Mouse (Mus musculus) forebrain, postnatal 0 days (tissue): ENCODE measurements at regions not wholly inside any gene's neighbourhood (a gene's known extent, or its start where the extent isn't known, plus 50 kb on each side); places are given as distances from the start of the nearest gene placed in this dataset.
A peak's percentile ranks its signal among the peaks of the same experiment; 100 is the strongest.

ENCODE experiments used
- ATAC-seq: fragments of 200-750 bp; cut with Nextera tagmentation; 2 replicates; pipeline ENCODE4 v1.8.0; 2017; ENCODE audit warnings: mild to moderate bottlenecking, moderate library complexity
- DNase-seq: peaks from one replicate; pipeline ENCODE4 v3.0.0-alpha.2; 2015
- H3K27ac ChIP-seq: fragments of 300-500 bp; sonication (generic); 2 replicates; pipeline ENCODE4 v1.5.1; 2014; ENCODE audit warnings: low read depth, mild to moderate bottlenecking, antibody characterized with exemption, low read length, moderate library complexity, mixed read lengths
- H3K27me3 ChIP-seq: fragments of 300-500 bp; sonication (generic); 2 replicates; pipeline ENCODE4 v1.6.1; 2014; ENCODE audit warnings: mild to moderate bottlenecking, low read length, mixed read lengths; ENCODE audit not compliant: insufficient read depth
- H3K36me3 ChIP-seq: fragments of 300-500 bp; sonication (generic); 2 replicates; pipeline ENCODE4 v1.6.1; 2014; ENCODE audit warnings: mild to moderate bottlenecking, moderate library complexity; ENCODE audit not compliant: insufficient read depth
- H3K4me1 ChIP-seq: fragments of 300-500 bp; sonication (generic); 2 replicates; pipeline ENCODE4 v1.6.1; 2014; ENCODE audit warnings: antibody characterized with exemption; ENCODE audit not compliant: insufficient read depth
- H3K4me2 ChIP-seq: fragments of 300-500 bp; sonication (generic); 2 replicates; pipeline ENCODE4 v1.6.1; 2014; ENCODE audit warnings: low read depth, mild to moderate bottlenecking, moderate library complexity
- H3K4me3 ChIP-seq: fragments of 300-500 bp; sonication (generic); 2 replicates; pipeline ENCODE4 v1.5.1; 2014; ENCODE audit warnings: low read depth, low read length, mixed read lengths
- H3K9ac ChIP-seq: fragments of 300-500 bp; sonication (generic); 2 replicates; pipeline ENCODE4 v1.6.1; 2014; ENCODE audit warnings: mild to moderate bottlenecking
- H3K9me3 ChIP-seq: fragments of 300-500 bp; sonication (generic); 2 replicates; pipeline ENCODE4 v1.6.1; 2016; ENCODE audit warnings: low read length
- CTCF ChIP-seq: sonication (generic); IDR thresholded peaks from 2 replicates; pipeline ENCODE4 v1.5.1; 2016; ENCODE audit warnings: antibody characterized with exemption, control low read depth, low read depth
- WGBS: fragments of 180-500 bp; shearing (Covaris S2); extraction: QIAGEN DNeasy Blood & Tissue Kit; methylation state at CpG from one replicate; pipeline ENCODE4 v1.1.7; 2014; 5-methylcytosine and 5-hydroxymethylcytosine counted together

GRCm38 (mm10) chr2:34098004-34098547 lies 210.3 kb upstream of the Mvb12b start:
- no peaks in the 10 kb centered on the region for H3K4me1 ChIP-seq
- H3K4me3 ChIP-seq = no peak overlapping the region
- no peak overlapping the region for H3K4me2 ChIP-seq
- H3K9ac ChIP-seq = no peak overlapping the region
- WGBS = 70% methylated on average over 14 of the region's 14 CpGs
- no peaks in the 10 kb centered on the region for H3K9me3 ChIP-seq
- H3K27ac ChIP-seq = no peak overlapping the region
- no peak for TF ChIP-seq CTCF
- no peaks in the 10 kb centered on the region; the same call in 1 of the 2 replicates for H3K27me3 ChIP-seq
- H3K36me3 ChIP-seq = no peaks in the 10 kb centered on the region
- ATAC-seq (no peak), DNase-seq (no peak)

DNA sequence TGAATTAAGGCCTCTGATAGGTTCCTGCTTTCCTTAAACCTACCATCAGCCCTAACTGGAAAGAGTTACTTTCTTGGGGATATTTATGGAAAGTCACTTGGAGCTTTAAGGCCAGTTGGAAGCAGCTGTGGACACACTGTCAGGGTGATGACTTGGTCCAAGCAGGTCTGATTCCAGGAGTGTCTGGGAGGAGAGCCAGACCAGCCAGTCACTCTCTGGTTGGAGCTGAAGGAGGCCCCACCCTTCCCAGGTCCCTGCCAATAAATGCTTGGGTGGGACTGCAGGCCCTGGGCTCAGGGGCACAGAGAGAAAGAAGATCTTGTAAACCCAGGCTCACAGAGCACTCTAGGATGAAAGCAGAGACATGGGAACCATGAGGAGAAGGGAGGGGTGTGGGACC lies 208.8 kb upstream of the Mvb12b start:
- Histone ChIP-seq H3K9ac (no peak overlapping the region), H3K4me3 (no peak overlapping the region)

GRCm38 (mm10) chr2:34088832-34089231 lies 201.1 kb upstream of the Mvb12b start:
- DNase-seq (peak; percentile 20), ATAC-seq (peak; percentile 50)
- Histone ChIP-seq H3K27ac (no peak overlapping the region), H3K9ac (no peak overlapping the region), H3K4me1 (no peaks in the 10 kb centered on the region), H3K4me3 (no peak overlapping the region), H3K36me3 (no peaks in the 10 kb centered on the region), H3K27me3 (no peaks in the 10 kb centered on the region), H3K4me2 (no peak overlapping the region), H3K9me3 (no peaks in the 10 kb centered on the region)
- TF ChIP-seq CTCF = no peak
- WGBS = 50% methylated on average over 4 of the region's 4 CpGs

More for the DNA sequence above, 208.8 kb upstream of the Mvb12b start:
- H3K4me1 ChIP-seq = no peaks in the 10 kb centered on the region
- no peaks in the 10 kb centered on the region for H3K36me3 ChIP-seq
- no peaks in the 10 kb centered on the region; the same call in 1 of the 2 replicates for H3K27me3 ChIP-seq
- H3K27ac ChIP-seq = no peak overlapping the region
- DNase-seq (no peak), ATAC-seq (no peak)
- H3K9me3 ChIP-seq = no peaks in the 10 kb centered on the region
- no peak for TF ChIP-seq CTCF
- no peak overlapping the region for H3K4me2 ChIP-seq

DNA sequence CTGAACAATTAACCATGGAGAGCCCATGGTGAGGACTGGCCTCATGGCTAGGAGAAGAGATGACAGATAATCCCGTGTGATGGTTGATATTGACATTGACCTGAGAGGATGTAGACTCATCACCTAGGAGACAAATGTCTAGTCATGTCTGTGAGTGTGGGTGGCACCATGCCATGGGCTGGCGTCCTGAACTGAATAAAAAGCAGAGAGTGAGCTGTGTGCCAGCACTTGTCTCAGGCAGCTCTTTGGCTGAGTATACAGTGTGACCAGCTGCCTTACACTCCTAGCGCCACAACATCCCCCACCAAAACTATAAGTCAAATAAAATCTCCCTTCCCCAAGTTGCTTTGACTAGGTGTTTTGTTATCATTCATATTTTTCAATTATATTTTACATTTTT lies 198.4 kb upstream of the Mvb12b start:
- 31% methylated on average over 3 of the region's 3 CpGs for WGBS
- Histone ChIP-seq H3K27me3 (no peaks in the 10 kb centered on the region), H3K4me3 (no peak overlapping the region), H3K4me1 (no peaks in the 10 kb centered on the region), H3K27ac (no peak overlapping the region), H3K9me3 (0 out of 2 replicates have a peak, but pooled peaks cover 3% of the 10 kb centered on the region), H3K36me3 (no peaks in the 10 kb centered on the region), H3K9ac (no peak overlapping the region), H3K4me2 (no peak overlapping the region)
- peak; percentile 62; the same call in 1 of the 2 replicates for ATAC-seq
- TF ChIP-seq CTCF = no peak
- DNase-seq = peak; percentile 54

DNA sequence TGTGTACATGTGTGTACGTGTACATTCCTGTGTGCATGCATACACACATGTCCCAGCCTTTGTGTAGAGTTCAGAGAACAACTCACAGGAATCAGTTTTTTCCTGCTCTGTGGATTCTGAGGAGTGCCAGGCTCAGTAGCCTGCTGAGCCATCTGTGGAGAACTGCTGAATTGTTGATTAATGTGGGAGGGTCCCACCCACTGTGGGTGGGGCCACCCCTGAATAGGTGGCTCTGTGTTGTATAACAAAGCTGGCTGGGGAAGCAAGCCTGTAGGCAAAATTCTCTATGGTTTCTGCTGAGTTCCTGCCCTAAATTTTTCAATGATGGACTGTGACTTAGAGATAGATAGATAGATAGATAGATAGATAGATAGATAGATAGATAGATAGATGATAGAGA lies 196.8 kb upstream of the Mvb12b start:
- Histone ChIP-seq H3K36me3 (no peaks in the 10 kb centered on the region), H3K4me2 (no peak overlapping the region), H3K9me3 (0 out of 2 replicates have a peak, but pooled peaks cover 3% of the 10 kb centered on the region), H3K27ac (no peak overlapping the region), H3K9ac (no peak overlapping the region), H3K4me1 (no peaks in the 10 kb centered on the region), H3K27me3 (no peaks in the 10 kb centered on the region), H3K4me3 (no peak overlapping the region)
- ATAC-seq = 0 out of 2 replicates have a peak, but pooled peaks have one; percentile 66
- no peak for TF ChIP-seq CTCF
- no peak for DNase-seq
- 65% methylated on average over 1 of the region's 1 CpGs for WGBS

DNA sequence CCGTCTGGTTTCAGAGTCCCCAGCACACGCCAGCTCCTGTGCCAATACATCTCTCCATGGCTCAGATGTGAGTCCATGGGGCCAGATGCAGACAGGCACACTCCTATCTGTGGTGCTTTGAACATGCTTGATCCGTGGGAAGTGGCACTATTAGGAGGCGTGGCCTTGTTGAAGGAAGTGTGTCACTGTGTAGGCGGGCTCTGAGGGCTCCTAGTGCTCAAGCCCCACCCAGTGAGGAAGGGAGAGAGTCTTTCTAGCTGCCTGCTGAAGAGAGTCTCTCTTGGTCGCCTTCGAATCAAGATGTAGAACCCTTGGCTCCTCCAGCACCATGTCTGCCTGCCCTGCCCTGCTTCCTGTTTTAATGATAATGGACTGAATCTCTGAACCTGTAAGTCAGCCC lies 194.7 kb upstream of the Mvb12b start:
- no peak overlapping the region for H3K27ac ChIP-seq
- no peaks in the 10 kb centered on the region for H3K4me1 ChIP-seq
- 82% methylated on average over 7 of the region's 7 CpGs for WGBS
- ATAC-seq (no peak), DNase-seq (no peak)
- no peak for TF ChIP-seq CTCF
- 0 out of 2 replicates have a peak, but pooled peaks cover 3% of the 10 kb centered on the region for H3K9me3 ChIP-seq
- no peak overlapping the region for H3K9ac ChIP-seq
- H3K36me3 ChIP-seq = no peaks in the 10 kb centered on the region
- H3K4me3 ChIP-seq = no peak overlapping the region
- no peak overlapping the region for H3K4me2 ChIP-seq
- no peaks in the 10 kb centered on the region for H3K27me3 ChIP-seq

DNA sequence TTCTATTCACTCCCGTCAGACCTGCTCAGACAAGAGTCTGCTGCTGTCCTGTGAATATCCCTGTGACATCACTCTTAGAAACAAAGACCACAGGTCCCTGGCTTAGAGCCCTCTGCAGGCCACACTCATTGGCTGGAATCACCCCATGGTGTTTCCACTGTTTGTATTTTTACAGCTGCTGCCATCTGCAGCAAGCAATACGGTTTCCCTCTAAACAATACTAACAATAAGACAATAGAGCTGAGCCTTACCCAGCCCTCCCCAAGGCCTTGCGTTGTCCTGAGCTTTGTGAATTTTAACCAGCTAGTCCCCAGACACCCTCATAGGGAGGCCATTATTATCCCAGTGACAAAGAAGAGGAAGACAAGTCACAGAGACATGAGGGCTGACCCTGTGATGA lies 192.4 kb upstream of the Mvb12b start:
- Histone ChIP-seq H3K27me3 (no peaks in the 10 kb centered on the region), H3K4me3 (no peak overlapping the region), H3K27ac (no peak overlapping the region), H3K4me1 (no peaks in the 10 kb centered on the region), H3K36me3 (no peaks in the 10 kb centered on the region), H3K4me2 (no peak overlapping the region), H3K9me3 (0 out of 2 replicates have a peak, but pooled peaks cover 3% of the 10 kb centered on the region), H3K9ac (no peak overlapping the region)
- DNase-seq (no peak), ATAC-seq (no peak)
- TF ChIP-seq CTCF = no peak
- WGBS = 18% methylated on average over 3 of the region's 3 CpGs
